Mouse (Mus musculus): Measurements from ENCODE around the gene Pdlim4.

Gene Pdlim4

DNA sequence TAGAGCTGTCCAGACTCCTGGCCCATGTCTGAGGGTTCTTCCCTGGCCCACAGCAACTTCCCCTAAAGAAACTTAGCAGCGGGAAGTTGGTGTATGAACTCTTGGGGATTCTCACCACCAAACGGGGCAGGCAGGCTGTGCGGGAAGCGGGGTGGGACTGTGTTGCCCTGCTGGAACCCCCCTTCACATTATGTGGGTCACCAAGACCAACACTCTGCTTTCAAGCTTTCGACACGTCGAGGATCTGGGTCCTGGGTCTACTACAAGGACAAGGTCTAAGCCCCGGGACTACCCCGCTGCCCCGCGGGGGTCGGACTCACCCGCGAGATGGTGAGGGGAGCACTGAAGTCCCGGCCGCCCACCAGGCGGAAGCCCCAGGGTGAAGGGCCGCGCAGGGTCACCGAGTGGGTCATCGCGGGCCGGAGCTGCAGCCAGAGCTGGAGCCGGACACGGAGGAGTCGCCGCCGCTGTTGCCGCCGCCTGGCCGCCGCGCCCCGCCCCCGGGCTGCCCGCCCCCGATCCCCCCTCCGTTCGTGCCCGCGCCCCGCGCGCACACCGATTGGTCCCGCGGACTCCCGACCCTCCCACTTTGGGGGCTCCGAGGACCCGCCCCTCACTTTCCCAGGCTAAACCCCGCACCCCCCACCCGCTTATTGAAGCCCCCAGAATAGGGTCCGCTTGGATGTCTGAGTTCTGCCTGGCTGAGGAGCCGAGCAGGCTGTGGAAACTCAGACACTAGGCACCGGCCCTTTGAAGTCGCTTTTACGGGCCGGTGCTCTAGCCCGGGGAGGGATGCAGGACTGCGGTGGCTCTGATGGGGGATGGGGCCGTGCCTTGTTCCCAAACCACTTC lies at the start of gene Pdlim4:
Gene Pdlim4, minus strand, starts transcription at position 495 of the 852 bp plus-strand sequence.
- DNase-seq (ENCODE audit: low read depth, low spot score) = no peak

DNA sequence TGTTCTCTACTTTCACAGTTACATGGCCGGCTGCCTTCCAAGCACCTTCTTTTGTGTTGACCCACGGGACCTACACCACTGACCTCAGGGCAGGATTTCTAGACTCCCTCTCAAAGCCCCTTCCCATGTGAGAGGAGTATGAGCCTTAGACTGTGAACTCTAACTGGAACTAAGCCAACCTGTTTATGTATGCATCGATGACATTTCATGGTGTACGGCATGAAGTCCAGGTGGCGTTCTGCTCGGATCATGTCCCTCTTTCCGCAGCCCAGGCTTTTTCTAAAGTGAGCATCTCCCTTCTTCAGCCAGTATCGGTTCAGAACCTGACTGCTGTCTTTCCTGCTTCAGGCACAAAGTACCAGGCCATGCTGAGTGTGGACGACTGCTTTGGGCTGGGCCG lies 48.3 kb upstream of the Pdlim4 start:
- no peak for DNase-seq (ENCODE audit: low read depth, low spot score)

DNA sequence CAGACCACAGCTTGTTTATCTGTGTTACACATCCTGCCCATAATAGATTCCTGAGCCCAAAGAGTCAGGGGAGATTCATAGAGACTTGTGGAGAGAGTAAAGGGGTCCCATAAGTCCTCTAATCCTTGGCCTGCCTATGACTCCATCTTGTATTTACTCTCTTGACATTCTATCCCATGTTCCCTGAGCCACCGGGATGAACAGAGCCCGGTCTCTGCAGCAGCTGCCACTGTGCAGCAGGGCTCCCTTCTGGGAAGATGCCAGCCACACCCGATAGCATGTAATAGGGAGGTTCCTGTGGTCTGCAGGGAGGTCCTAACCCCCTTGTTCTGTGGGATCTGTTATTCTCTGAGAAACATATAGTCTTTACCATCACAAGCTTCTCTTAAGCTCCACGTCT lies 47.6 kb upstream of the Pdlim4 start:
- no peak for DNase-seq (ENCODE audit: low read depth, low spot score)

DNA sequence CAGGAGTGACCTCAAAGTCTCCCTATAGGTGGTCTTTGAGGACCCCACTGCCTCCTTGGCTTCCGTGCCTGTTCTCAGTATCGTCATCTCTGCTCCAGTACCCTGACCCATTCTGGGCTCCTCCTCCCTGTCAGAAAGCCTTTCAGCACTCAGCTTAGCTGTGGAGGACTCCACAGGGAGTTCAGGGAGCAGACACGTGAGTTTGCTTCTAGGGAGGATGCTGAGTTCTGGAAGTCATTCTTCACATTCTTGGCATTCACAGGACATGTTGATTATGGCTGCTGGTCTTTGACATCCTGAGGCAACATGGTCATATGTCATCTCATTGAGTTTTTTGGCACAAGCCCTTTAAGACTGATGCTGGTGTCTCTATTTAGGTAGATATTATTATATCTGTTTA lies 47.1 kb upstream of the Pdlim4 start:
- no peak for DNase-seq (ENCODE audit: low read depth, low spot score)

DNA sequence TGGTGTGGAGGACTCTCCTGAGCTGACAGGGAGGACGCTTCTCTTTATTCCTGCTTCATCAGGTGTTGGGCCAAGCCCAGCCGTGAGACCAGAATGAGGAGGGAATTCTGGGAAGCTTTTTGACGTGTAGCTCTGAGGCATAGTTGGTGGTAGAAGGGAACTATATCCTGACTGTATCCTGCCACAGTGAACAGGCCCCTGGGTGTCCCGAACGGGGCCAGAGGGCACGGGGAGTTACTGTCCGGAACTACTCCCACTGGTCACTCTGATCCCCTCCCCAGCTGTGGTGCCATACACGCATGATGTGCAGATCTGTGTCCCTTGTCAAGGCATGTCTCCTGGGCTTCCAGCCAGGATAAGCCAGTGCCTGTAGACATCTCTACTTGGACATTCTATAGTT lies 46.5 kb upstream of the Pdlim4 start:
- DNase-seq (ENCODE audit: low read depth, low spot score) = no peak

DNA sequence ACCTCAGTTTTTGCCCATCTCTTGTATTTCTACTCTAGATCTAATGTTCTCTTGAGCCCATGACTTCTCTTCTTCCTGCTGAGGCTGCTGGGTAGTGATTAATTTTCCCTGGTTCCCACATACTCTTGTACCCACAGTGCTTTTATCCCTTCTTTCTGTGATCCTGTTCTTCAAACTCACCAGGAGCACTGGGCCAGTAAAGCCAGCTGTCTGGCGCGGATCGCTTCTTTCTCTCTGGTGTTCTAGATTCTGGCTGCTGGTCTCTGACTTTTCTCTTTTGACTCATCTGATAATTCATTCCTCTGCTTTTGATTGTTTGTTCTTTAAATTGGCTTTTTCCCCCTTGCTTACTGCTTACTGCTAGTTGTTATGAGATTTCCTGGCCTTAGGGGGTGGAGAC lies 45.9 kb upstream of the Pdlim4 start:
- DNase-seq (ENCODE audit: low read depth, low spot score) = no peak

DNA sequence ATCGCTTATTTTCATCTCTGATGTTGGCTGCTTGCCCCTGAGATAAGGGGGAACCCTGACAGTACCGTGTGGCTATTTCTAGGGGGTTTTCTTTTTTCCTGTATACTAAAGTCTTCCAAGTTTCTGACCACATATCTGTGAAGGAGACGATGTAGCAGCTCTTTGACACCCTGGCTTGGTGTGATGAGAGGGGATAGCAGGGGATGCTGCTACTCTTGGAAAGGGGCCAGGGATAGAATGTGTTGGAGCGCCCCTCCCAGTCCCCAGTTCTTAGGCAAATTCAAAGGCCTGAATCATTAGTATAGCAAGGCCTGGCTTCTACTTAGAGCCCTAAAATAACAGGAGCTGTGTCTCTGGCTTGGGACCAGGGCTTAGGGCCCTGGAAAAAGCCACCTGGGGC lies 44.5 kb upstream of the Pdlim4 start:
- DNase-seq (ENCODE audit: low read depth, low spot score) = no peak

DNA sequence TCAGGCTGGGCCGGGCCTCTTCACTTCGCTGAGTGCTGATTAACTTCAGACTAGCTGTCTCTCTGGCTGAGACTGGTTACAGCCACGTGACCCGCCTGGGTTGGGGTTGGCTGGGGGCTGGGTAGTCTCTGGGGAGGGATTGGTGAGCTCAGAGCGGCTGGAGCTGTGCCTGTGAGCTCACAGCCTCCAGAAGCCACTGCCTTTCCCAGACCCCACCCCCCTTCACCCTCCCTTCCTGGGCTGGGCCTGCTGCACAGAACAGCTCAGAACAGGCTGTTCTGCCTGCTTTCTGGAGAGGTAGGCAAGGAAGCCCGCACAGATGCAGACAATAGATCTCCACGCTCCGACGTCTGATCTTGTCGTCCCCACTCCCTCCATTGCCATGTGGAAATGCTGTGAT lies 44.1 kb upstream of the Pdlim4 start:
- peak; percentile 80 for DNase-seq (ENCODE audit: low read depth, low spot score)

DNA sequence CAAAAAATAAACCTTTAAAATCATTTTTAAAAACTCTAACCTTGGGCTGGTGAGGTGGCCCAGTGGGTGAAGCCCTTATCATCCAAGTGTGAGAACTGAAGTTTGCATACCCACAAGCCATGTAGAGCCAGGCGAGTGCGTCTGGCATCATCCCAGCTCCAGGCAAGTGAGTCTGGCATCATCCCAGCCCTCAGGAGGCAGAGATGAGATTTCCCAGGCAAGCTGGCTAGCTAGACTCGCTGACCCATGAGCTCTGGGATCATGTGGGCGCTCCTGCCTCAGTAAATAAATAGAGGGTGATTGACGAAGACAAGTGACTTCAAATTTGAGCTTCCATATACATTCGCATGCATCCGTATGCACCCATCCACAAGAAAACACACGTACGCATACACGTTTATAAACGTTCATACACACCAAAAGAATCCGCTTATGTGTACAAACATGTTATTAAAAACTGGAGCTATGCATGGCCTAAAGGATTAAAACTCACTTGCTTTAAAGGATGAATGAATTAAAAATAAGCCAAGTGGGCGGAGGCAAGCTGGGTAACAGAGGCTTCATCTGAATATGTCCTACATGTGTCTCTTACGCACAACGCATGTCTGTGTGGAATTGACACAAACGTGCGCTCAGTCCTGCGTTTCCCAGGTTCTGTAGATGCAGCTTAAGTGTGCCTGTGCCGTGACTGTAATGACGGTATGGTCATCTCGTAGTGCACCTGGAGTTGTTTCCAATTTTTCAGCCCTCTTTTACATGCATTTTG lies 43.3 kb upstream of the Pdlim4 start:
- DNase-seq (ENCODE audit: low read depth, low spot score) = no peak

DNA sequence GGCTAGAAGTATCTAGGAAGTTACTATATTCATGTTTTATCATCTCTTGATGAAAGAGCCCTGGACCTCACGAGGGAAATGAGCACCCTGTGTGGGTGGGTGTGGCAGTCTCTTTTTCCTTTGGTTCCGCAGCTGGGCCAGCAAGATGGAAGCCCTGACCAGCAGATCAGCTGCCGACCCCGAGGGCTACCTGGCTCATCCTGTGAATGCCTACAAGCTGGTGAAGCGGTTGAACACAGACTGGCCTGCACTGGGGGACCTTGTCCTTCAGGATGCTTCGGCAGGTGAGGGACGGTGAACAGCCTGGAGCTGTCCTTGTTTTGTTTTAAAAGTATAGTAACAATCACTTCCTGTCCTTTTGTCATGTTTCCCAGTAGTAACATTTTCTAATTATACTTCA lies 42.5 kb upstream of the Pdlim4 start:
- DNase-seq (ENCODE audit: low read depth, low spot score) = no peak

DNA sequence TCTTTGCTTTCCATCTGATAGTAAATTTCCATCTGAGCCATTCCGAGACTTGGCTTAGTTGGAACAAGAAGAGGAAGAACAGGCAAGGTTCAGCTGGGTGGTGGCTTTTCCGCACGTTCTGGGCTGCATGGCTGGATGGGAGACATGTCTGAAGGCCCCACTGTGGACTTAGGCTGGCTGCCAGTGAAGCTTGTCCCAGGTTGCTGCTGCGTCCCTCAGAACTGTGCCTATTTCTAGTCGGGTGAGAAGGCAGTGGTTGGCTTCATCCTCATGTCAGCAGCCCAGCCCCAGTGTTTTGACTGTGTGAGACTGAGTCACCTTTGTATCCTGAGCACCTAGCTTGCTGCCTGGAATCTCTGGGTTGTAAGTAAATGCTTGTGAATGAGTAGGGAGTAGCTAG lies 40.1 kb upstream of the Pdlim4 start:
- no peak for DNase-seq (ENCODE audit: low read depth, low spot score)

DNA sequence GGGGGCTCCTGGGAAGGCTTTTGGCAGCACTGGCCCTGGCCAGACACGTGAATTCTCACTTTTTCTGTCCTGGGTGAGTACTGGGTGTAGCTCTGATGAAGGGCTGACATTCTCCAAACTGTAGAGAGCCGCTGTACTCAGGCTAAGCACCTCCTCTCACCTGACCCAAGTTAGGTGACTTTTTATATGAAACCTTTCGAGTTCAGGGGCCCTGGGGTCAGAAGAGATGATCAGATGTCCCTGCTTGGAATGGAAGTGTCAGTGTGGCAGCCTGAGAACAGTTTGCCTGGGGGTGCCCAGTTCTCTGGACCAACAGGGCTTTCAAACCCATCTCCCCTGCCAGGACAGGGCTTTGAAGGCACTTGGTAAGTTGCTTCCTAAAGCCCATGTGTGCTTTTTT lies 39.3 kb upstream of the Pdlim4 start:
- no peak for DNase-seq (ENCODE audit: low read depth, low spot score)

DNA sequence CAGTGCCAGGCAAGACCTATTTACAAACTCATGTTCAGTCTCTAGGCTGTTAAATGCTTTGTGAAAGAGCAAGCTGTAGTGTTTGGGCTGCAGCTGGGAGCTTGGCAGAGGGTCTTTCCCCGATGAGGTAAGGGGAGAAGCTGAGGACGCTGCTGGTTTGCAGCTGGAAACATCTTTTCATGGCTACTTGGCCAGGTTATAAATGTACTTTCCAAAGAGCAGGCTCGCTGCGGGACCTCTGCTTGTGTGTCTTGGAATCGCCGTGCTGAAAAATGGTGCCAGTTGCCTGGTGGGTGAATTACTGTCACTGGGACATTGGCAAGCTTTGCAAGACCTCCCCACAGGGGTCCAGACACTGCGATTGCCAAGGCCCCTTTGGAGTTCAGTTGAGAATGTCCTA lies 38.4 kb upstream of the Pdlim4 start:
- DNase-seq (ENCODE audit: low read depth, low spot score) = no peak

DNA sequence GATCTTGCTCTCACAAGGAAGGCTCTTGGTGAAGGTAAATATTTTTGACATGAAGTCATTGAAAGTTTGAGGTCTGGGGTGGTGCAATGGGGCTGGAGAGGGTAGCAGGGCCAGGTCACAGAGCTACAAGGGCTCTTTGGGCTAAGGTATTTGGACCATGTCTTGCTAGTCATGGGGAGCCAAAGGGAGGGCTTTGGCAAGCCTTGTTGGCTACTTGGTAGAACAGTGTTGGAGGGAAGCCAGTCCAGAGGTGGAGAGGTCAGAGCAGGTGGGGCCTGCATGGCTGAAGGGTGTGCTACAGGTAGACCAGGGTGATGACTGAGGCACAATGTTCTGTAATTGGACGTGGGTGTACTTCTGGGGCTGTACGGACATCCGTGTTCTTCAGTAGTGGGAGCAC lies 37.9 kb upstream of the Pdlim4 start:
- no peak for DNase-seq (ENCODE audit: low read depth, low spot score)

DNA sequence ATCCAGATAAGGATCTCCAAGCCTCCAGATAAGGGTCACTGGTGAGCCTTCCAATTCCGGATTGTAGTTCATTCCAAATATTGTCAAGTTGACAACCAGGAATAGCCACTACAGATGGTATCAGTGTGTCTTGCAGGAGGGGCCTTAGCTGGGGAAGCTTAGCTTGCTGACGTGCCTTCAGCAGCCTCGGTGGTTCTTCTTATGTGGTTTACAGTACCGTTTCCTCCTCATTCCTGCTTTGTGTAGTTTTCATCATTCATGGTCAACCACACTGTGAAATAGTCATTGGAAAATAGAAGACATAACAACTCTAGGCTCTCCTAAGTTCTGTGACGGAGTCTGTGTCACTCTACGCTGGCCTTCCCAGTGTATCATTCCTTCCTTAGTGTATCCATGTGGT lies 36.2 kb upstream of the Pdlim4 start:
- DNase-seq (ENCODE audit: low read depth, low spot score) = no peak

DNA sequence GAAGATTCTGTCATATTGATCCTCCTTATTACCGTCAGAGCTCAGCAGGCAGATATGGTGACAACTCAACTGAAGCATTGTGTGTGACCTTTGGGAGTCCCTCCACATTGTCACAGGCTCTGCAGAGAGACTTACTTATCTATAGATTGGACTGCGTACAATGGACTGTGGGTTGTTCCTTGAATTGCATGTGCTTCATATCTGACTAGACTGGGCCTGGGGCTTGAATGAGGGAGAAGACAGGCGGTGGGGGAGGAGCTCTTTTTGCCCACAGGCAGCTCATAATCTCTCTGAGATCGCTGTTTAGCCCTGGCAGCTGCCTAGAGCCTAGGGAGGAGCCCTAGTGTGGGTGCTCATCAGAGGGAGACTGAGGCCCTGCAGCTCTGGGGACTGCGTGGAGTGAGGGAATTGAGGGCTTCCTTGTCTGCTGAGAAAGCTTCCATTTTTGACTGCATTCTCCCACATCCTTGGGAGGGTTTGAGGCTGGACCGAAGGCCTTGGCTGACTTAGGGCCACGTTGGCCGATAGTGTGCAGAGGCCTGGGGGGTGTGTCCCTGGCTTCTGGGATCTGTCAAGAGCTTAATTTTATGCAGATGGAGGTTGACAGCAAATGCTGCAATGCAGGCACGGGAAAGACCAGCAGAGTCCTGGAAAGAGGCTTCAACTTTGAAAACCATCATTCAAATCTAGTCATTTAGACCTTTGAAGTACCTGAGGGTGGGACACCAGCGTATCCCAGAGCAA lies 34.1 kb upstream of the Pdlim4 start:
- DNase-seq (ENCODE audit: low read depth, low spot score) = no peak

DNA sequence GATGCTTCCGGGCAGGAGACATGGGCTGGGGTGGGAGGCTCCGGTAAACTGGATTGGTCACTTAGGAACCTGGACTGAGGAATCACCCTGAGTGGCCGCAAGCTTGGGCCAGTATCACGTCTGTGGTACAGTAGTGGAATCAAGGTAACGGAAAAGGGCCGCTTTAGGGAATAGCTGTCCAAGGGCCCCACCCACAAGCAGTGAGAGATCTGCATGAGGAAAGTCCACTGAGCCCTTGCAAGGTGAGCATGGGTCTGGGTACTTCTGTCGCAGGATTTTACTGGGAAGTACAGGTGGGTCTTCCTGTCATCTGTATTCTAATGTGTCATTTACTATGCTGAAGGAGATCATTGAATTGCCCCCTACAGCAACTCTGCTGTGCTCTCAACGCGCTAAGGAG lies 32.9 kb upstream of the Pdlim4 start:
- no peak for DNase-seq (ENCODE audit: low read depth, low spot score)

DNA sequence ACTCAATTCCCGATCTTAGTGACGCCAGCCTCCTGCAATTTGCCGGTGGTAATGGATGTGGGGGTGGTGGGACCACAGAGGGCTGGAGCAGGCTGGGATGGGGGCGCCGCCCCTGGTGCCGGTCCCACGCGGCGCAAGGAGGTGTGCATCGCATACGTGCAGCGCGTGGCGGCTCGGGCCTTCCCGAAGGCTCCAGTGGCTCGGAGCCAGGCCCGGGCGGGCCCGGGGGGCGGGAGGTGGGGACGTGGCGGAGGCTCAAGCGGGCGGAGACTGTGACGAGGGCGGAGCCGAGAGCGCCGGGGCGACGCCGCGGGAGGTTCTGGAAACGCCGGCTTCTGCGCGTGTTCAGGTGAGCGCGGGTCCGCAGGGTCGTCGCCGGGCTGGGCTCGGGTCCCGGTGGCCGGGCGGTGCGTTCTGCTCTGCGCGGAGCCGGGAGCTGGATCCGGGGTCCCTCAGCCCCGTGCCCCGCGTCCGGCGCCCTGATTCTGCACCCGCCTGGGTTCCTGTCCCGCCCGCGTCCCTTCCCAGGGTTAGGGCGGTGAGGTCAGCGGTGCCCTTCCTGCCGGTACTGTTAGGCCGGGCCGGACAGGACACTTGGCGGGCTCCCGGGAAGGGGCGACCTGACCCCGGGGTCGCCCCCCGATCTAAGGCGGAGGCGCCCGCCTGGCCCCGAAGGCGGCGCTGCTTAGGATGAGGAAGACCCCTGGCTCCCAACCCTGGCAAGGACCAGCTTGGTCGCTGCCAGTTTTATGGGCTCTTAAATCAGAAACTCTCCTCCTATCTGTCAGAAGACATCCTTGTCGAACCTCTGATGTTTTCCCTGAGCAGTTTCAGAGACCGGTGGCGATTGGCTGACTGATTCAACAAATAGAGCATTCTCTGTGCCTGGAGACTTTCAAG lies 32.1 kb upstream of the Pdlim4 start:
- no peak for DNase-seq (ENCODE audit: low read depth, low spot score)

DNA sequence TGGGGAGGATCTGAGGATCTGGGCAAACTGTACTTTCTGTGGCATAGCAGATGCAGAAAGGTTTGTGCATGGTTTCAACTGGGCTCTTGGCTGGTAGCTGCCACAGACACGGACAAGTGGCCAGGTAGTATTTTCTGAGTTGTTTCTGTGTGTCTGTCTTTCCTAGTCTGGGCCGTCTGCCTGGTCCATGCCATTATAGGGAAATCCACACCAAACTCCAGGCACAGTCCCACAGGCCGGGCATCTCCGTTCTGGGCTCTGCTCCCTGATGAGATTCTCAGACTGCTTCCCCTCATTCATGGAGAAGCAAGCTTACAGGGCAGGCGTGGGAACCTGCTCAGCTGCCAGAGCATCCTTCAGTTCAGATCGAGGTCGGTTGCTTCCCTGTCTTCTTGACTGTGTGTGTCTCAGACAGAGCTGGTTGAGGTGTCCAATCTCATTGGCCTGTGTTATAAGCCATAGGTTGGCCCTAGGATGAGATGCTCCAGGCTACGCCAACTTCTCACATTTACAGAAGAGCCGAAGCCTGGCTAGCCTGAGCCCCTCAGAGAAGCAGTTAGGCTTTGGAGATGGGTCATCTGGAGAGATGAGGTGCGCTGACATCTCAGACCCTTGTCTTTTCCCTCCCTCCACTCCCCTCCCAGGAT lies 31.4 kb upstream of the Pdlim4 start, which contains the start of gene P4ha2:
Gene P4ha2, plus strand, starts transcription at position 51 of the 647 bp plus-strand sequence.
- no peak for DNase-seq (ENCODE audit: low read depth, low spot score)

DNA sequence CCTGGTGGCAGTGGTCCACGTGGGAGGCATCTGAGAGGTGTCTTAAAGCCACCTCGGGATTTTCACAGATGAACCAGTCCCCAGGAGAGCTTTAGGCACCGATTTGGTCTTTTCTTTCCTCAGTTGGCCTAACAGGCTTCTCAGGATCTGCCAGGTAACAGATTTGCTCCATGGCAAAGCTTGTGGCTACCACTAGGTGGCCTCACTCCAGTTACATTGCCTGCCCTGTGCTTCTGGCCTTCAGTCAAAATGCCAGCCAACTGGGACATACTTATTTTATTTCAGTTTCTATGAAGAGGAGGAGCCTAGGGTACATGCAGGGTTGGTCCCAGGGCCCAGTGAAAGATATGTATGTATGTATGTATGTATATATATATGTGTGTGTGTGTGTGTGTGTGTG lies 24.2 kb upstream of the Pdlim4 start:
- no peak for DNase-seq (ENCODE audit: low read depth, low spot score)

DNA sequence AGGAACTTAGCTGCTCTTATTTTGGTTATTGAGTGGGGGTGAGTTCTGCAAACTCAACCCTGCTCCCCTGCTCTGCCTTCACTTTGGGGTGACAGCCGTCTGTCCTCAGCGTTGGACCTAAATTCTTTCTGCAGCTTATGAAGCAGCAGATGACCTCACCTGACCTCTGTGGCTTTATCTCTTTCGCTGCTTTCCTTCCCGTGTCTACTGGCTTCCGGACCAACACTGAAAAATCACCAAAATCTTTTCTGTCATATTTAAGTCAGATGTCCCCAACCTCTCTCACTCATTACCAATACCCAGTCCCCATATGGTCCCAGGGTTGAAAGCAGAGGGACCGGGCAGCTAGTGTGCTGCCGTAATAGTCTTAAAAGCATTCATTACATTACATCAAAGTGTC lies 23.4 kb upstream of the Pdlim4 start:
- DNase-seq (ENCODE audit: low read depth, low spot score) = no peak

Measured in brain, embryonic 18.5 days (tissue).